Mouse (Mus musculus): Measurements from ENCODE around the gene Tfeb. TPM values are rescaled to one million over a fixed set of nuclear protein-coding genes. Genes with fewer than 3 reads are reported as not detected.

Tfeb gene
- polyA plus RNA-seq, 1 experiment = 6.5 TPM

- TF ChIP-seq POLR2A (IDR thresholded peaks at IDR 0.05; ENCODE audit: low read depth, low read length) (no peak), CTCF (IDR thresholded peaks at IDR 0.05; ENCODE audit: borderline replicate concordance, insufficient read depth, low read length) (no peak)
- Histone ChIP-seq H3K27ac (ENCODE audit: insufficient read depth, low read length) (no peak overlapping the region), H3K4me1 (ENCODE audit: control insufficient read depth, insufficient read depth, low read length) (no peaks in the 10 kb centered on the region; the same call in 1 of the 2 replicates), H3K4me3 (ENCODE audit: insufficient read depth, low read length) (no peak overlapping the region)
These were observed 40.3 kb downstream of the Tfeb start for GRCm38 (mm10) chr17:47777141-47777540.

- Histone ChIP-seq H3K27ac (ENCODE audit: insufficient read depth, low read length) (no peak overlapping the region), H3K4me3 (ENCODE audit: insufficient read depth, low read length) (no peak overlapping the region), H3K4me1 (ENCODE audit: control insufficient read depth, insufficient read depth, low read length) (no peaks in the 10 kb centered on the region; the same call in 1 of the 2 replicates)
- TF ChIP-seq CTCF (IDR thresholded peaks at IDR 0.05; ENCODE audit: borderline replicate concordance, insufficient read depth, low read length) (no peak), POLR2A (IDR thresholded peaks at IDR 0.05; ENCODE audit: low read depth, low read length) (no peak)
These were observed 43.6 kb downstream of the Tfeb start for GRCm38 (mm10) chr17:47780470-47780869.

- no peak overlapping the region for H3K27ac ChIP-seq (ENCODE audit: insufficient read depth, low read length)
- TF ChIP-seq POLR2A (IDR thresholded peaks at IDR 0.05; ENCODE audit: low read depth, low read length) = no peak
- TF ChIP-seq CTCF (IDR thresholded peaks at IDR 0.05; ENCODE audit: borderline replicate concordance, insufficient read depth, low read length) = no peak
- no peaks in the 10 kb centered on the region; the same call in 1 of the 2 replicates for H3K4me1 ChIP-seq (ENCODE audit: control insufficient read depth, insufficient read depth, low read length)
- H3K4me3 ChIP-seq (ENCODE audit: insufficient read depth, low read length) = no peak overlapping the region
These were observed 45.7 kb downstream of the Tfeb start for GRCm38 (mm10) chr17:47782486-47782885.

- H3K4me1 ChIP-seq (ENCODE audit: control insufficient read depth, insufficient read depth, low read length) = no peaks in the 10 kb centered on the region
- H3K4me3 ChIP-seq (ENCODE audit: insufficient read depth, low read length) = no peak overlapping the region
- no peak overlapping the region for H3K27ac ChIP-seq (ENCODE audit: insufficient read depth, low read length)
- TF ChIP-seq POLR2A (IDR thresholded peaks at IDR 0.05; ENCODE audit: low read depth, low read length) (no peak), CTCF (IDR thresholded peaks at IDR 0.05; ENCODE audit: borderline replicate concordance, insufficient read depth, low read length) (no peak)
These were observed 46.8 kb downstream of the Tfeb start for GRCm38 (mm10) chr17:47783445-47784223.

GRCm38 (mm10) chr17:47784411-47784810 is 47.6 kb downstream of the Tfeb start:
- Histone ChIP-seq H3K27ac (ENCODE audit: insufficient read depth, low read length) (no peak overlapping the region), H3K4me1 (ENCODE audit: control insufficient read depth, insufficient read depth, low read length) (no peaks in the 10 kb centered on the region), H3K4me3 (ENCODE audit: insufficient read depth, low read length) (no peak overlapping the region)
- TF ChIP-seq POLR2A (IDR thresholded peaks at IDR 0.05; ENCODE audit: low read depth, low read length) (no peak), CTCF (IDR thresholded peaks at IDR 0.05; ENCODE audit: borderline replicate concordance, insufficient read depth, low read length) (no peak)

GRCm38 (mm10) chr17:47787632-47788031 is 50.8 kb downstream of the Tfeb start:
- no peak overlapping the region for H3K4me3 ChIP-seq (ENCODE audit: insufficient read depth, low read length)
- H3K4me1 ChIP-seq (ENCODE audit: control insufficient read depth, insufficient read depth, low read length) = no peaks in the 10 kb centered on the region
- no peak overlapping the region for H3K27ac ChIP-seq (ENCODE audit: insufficient read depth, low read length)
- TF ChIP-seq CTCF (IDR thresholded peaks at IDR 0.05; ENCODE audit: borderline replicate concordance, insufficient read depth, low read length) (no peak), POLR2A (IDR thresholded peaks at IDR 0.05; ENCODE audit: low read depth, low read length) (no peak)

- H3K4me3 ChIP-seq (ENCODE audit: insufficient read depth, low read length) = no peak overlapping the region
- no peak overlapping the region for H3K27ac ChIP-seq (ENCODE audit: insufficient read depth, low read length)
- no peaks in the 10 kb centered on the region for H3K4me1 ChIP-seq (ENCODE audit: control insufficient read depth, insufficient read depth, low read length)
- TF ChIP-seq POLR2A (IDR thresholded peaks at IDR 0.05; ENCODE audit: low read depth, low read length) = no peak
- no peak for TF ChIP-seq CTCF (IDR thresholded peaks at IDR 0.05; ENCODE audit: borderline replicate concordance, insufficient read depth, low read length)
These were observed 51.5 kb downstream of the Tfeb start for GRCm38 (mm10) chr17:47788306-47788705.

- H3K4me1 ChIP-seq (ENCODE audit: control insufficient read depth, insufficient read depth, low read length) = no peaks in the 10 kb centered on the region
- no peak overlapping the region for H3K4me3 ChIP-seq (ENCODE audit: insufficient read depth, low read length)
- TF ChIP-seq CTCF (IDR thresholded peaks at IDR 0.05; ENCODE audit: borderline replicate concordance, insufficient read depth, low read length) (no peak), POLR2A (IDR thresholded peaks at IDR 0.05; ENCODE audit: low read depth, low read length) (no peak)
- no peak overlapping the region for H3K27ac ChIP-seq (ENCODE audit: insufficient read depth, low read length)
These were observed 52.2 kb downstream of the Tfeb start for GRCm38 (mm10) chr17:47788996-47789395.

- TF ChIP-seq CTCF (IDR thresholded peaks at IDR 0.05; ENCODE audit: borderline replicate concordance, insufficient read depth, low read length) (peak; percentile 99), POLR2A (IDR thresholded peaks at IDR 0.05; ENCODE audit: low read depth, low read length) (no peak)
- H3K4me1 ChIP-seq (ENCODE audit: control insufficient read depth, insufficient read depth, low read length) = no peaks in the 10 kb centered on the region
These were observed 55.5 kb downstream of the Tfeb start for GRCm38 (mm10) chr17:47792098-47792863.

GRCm38 (mm10) chr17:47793377-47793776 is 56.5 kb downstream of the Tfeb start:
- Histone ChIP-seq H3K4me1 (ENCODE audit: control insufficient read depth, insufficient read depth, low read length) (no peaks in the 10 kb centered on the region), H3K27ac (ENCODE audit: insufficient read depth, low read length) (no peak overlapping the region), H3K4me3 (ENCODE audit: insufficient read depth, low read length) (no peak overlapping the region)
- no peak for TF ChIP-seq POLR2A (IDR thresholded peaks at IDR 0.05; ENCODE audit: low read depth, low read length)
- peak; percentile 99 for TF ChIP-seq CTCF (IDR thresholded peaks at IDR 0.05; ENCODE audit: borderline replicate concordance, insufficient read depth, low read length)

More at GRCm38 (mm10) chr17:47792098-47792863, 55.5 kb downstream of the Tfeb start:
- Histone ChIP-seq H3K4me3 (ENCODE audit: insufficient read depth, low read length) (no peak overlapping the region), H3K27ac (ENCODE audit: insufficient read depth, low read length) (no peak overlapping the region)
